Mouse (Mus musculus) cerebellum, adult 2 months (tissue): ENCODE results near the gene Arhgap35. TPM values are rescaled to one million over a fixed set of nuclear protein-coding genes. Genes with fewer than 3 reads are reported as not detected.

ENCODE experiments used
- DNase-seq, 2 experiments: peaks; one replicate each; pipeline ENCODE4 v3.0.0; 2021
- H3K27ac ChIP-seq: fragments of 200-500 bp; 2 replicates; pipeline ENCODE4 v1.5.1; 2012; ENCODE audit warnings: low read length, control low read depth, inconsistent platforms; ENCODE audit not compliant: insufficient read depth
- H3K27me3 ChIP-seq: fragments of 200-500 bp; 2 replicates; pipeline ENCODE4 v1.6.1; 2012; ENCODE audit warnings: inconsistent platforms, mild to moderate bottlenecking, low read length, moderate library complexity; ENCODE audit not compliant: control insufficient read depth, insufficient read depth
- H3K4me1 ChIP-seq: fragments of 200-500 bp; 2 replicates; pipeline ENCODE4 v1.6.1; 2011; ENCODE audit warnings: low read length; ENCODE audit not compliant: control insufficient read depth, insufficient read depth
- H3K4me3 ChIP-seq: fragments of 200-500 bp; replicated peaks from 2 replicates; pipeline ENCODE3; 2011; ENCODE audit warnings: mild to moderate bottlenecking, low read depth, low read length, control low read depth; ENCODE audit not compliant: insufficient read depth
- CTCF ChIP-seq: fragments of 200-500 bp; IDR thresholded peaks from 2 replicates; pipeline ENCODE4 v1.5.1; 2011; ENCODE audit warnings: low read depth, mild to moderate bottlenecking, control low read depth, low read length, moderate library complexity, borderline replicate concordance; ENCODE audit not compliant: insufficient read depth
- POLR2A ChIP-seq: fragments of 200-500 bp; IDR thresholded peaks from 2 replicates; pipeline ENCODE4 v1.6.1; 2011; ENCODE audit warnings: low read length, control low read depth, borderline replicate concordance; ENCODE audit not compliant: insufficient read depth
- WGBS: fragments of 180-500 bp; shearing (Covaris S2); methylation state at CpG from one replicate; pipeline ENCODE4 v1.1.7; 2018; 5-methylcytosine and 5-hydroxymethylcytosine counted together
- polyA plus RNA-seq: library from polyadenylated mRNA; depleted of rRNA; stranded (reverse); fragments of >200 nt; gene quantifications from 2 replicates; pipeline ENCODE4 v1.2.3, GENCODE M21; 2012

The Arhgap35 gene
- polyA plus RNA-seq, 1 experiment = 55.3 TPM

DNA sequence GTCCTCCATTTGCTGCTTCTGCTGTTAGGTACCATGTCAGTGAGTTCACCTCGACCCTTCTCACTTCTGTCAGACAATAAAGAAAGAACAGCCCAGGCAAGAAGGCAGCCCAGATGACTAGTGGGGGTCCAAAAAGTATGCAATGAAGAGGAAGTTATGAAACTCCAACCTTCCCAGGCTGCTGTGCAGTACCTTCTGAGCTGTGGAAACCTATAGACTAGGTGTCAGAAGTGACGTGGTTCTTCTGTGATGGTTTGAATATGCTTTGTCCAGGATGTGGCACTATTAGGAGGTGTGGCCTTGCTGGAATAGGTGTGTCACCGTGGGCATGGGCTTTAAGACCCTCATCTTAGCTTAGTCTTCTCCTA, 109.6 kb downstream of the Arhgap35 start:
- H3K4me3 ChIP-seq = no peak overlapping the region
- H3K4me1 ChIP-seq = peaks cover 3% of the 10 kb centered on the region
- TF ChIP-seq POLR2A = no peak
- TF ChIP-seq CTCF = no peak
- DNase-seq = no peak
- no peak overlapping the region for H3K27ac ChIP-seq
- 92% methylated on average over 3 of the region's 3 CpGs for WGBS
- no peaks in the 10 kb centered on the region for H3K27me3 ChIP-seq

- Histone ChIP-seq H3K4me1 (peaks cover 3% of the 10 kb centered on the region), H3K4me3 (no peak overlapping the region), H3K27me3 (no peaks in the 10 kb centered on the region), H3K27ac (no peak overlapping the region)
- WGBS = 28% methylated on average over 2 of the region's 2 CpGs
- peak in 1 of 2 experiments; percentile 27 for DNase-seq
- TF ChIP-seq CTCF (no peak), POLR2A (no peak)
These were observed 110.1 kb downstream of the Arhgap35 start for GRCm38 (mm10) chr7:16504573-16505225.

GRCm38 (mm10) chr7:16501571-16501970, 113.2 kb downstream of the Arhgap35 start:
- TF ChIP-seq CTCF = no peak
- TF ChIP-seq POLR2A = no peak
- Histone ChIP-seq H3K4me1 (peaks cover 3% of the 10 kb centered on the region), H3K27ac (no peak overlapping the region), H3K4me3 (no peak overlapping the region), H3K27me3 (no peaks in the 10 kb centered on the region)
- WGBS = 87% methylated on average over 4 of the region's 4 CpGs
- no peak for DNase-seq

GRCm38 (mm10) chr7:16499671-16500104, 115.1 kb downstream of the Arhgap35 start:
- no peak overlapping the region for H3K27ac ChIP-seq
- WGBS = 43% methylated on average over 6 of the region's 6 CpGs
- no peak for DNase-seq
- peaks cover 2% of the 10 kb centered on the region for H3K4me1 ChIP-seq
- H3K27me3 ChIP-seq = no peaks in the 10 kb centered on the region
- no peak for TF ChIP-seq POLR2A
- no peak for TF ChIP-seq CTCF
- H3K4me3 ChIP-seq = no peak overlapping the region

GRCm38 (mm10) chr7:16496260-16496659, 118.5 kb downstream of the Arhgap35 start:
- Histone ChIP-seq H3K27ac (no peak overlapping the region), H3K27me3 (no peaks in the 10 kb centered on the region), H3K4me1 (no peaks in the 10 kb centered on the region), H3K4me3 (no peak overlapping the region)
- TF ChIP-seq POLR2A = no peak
- TF ChIP-seq CTCF = no peak
- 90% methylated on average over 3 of the region's 3 CpGs for WGBS
- DNase-seq = no peak

- no peak overlapping the region for H3K27ac ChIP-seq
- 47% methylated on average over 2 of the region's 2 CpGs for WGBS
- no peak for TF ChIP-seq POLR2A
- TF ChIP-seq CTCF = peak; percentile 60; the same call in 1 of the 2 replicates
- DNase-seq = peak in 1 of 2 experiments; percentile 51
- no peaks in the 10 kb centered on the region for H3K27me3 ChIP-seq
- no peak overlapping the region for H3K4me3 ChIP-seq
- no peaks in the 10 kb centered on the region for H3K4me1 ChIP-seq
These were observed 121.4 kb downstream of the Arhgap35 start for GRCm38 (mm10) chr7:16493361-16493760.

DNA sequence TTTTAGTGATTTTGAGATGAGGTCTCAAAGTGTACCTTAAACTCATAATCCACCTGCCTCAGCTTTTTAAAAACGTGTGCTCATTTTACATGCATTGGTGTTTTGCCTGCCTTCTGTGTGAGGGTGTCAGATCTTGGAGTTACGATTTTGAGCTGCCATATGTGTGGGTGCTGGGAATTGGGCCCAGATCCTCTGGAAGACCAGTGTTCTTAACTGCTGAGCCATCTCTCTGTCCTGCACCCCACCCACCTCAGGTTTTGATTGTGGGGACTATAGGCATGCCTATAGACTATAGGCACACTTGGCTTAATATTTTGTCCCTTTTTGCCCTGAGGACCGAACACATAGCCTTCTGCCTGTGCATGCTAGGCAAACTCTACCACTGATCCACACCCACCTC, 122.6 kb downstream of the Arhgap35 start:
- 45% methylated on average over 3 of the region's 3 CpGs for WGBS
- Histone ChIP-seq H3K4me1 (no peaks in the 10 kb centered on the region), H3K27ac (no peak overlapping the region), H3K4me3 (no peak overlapping the region), H3K27me3 (no peaks in the 10 kb centered on the region)
- TF ChIP-seq CTCF = no peak
- TF ChIP-seq POLR2A = no peak
- no peak for DNase-seq

GRCm38 (mm10) chr7:16491759-16492158, 123.0 kb downstream of the Arhgap35 start:
- WGBS = 28% methylated on average over 3 of the region's 3 CpGs
- Histone ChIP-seq H3K27me3 (no peaks in the 10 kb centered on the region), H3K27ac (no peak overlapping the region), H3K4me1 (no peaks in the 10 kb centered on the region), H3K4me3 (no peak overlapping the region)
- TF ChIP-seq POLR2A (no peak), CTCF (peak; percentile 98)
- DNase-seq = peak; percentile 72 to 77
